Mouse (Mus musculus): ENCODE measurements around the gene Cdc42bpb.

DNA sequence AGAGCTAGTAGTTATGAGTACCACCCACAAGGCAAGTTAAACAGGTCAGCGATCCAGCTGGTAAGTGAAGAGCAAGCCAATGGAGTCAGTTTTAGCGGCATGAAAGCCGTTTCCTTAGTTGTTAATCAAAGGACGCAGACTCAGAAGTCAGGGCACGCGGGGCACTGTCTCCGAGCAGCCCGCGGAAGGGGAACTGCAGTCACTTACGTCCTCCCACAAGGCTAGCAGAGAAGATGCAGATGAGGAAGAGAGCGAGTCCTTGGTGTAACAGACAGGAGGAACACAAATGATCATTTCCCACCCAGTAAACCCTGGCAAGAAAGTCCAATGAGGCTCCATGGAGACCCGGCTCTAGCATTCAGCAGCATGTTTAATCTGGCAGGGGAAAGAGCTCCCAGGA is 68.3 kb downstream of the Cdc42bpb start:
- TF ChIP-seq CTCF (conservative IDR thresholded peaks at IDR 0.05; ENCODE audit: insufficient read depth, insufficient read length, low read depth, low read length) (no peak), POLR2A (IDR thresholded peaks at IDR 0.05; ENCODE audit: low read depth, low read length) (no peak)
